Mouse (Mus musculus) urinary bladder, postnatal 14 days (tissue): Measurements from ENCODE around the gene Fmnl2.

Source experiments
- DNase-seq: peaks from one replicate; pipeline ENCODE4 v3.0.0; 2021; ENCODE audit warnings: low spot score

Gene Fmnl2

DNA sequence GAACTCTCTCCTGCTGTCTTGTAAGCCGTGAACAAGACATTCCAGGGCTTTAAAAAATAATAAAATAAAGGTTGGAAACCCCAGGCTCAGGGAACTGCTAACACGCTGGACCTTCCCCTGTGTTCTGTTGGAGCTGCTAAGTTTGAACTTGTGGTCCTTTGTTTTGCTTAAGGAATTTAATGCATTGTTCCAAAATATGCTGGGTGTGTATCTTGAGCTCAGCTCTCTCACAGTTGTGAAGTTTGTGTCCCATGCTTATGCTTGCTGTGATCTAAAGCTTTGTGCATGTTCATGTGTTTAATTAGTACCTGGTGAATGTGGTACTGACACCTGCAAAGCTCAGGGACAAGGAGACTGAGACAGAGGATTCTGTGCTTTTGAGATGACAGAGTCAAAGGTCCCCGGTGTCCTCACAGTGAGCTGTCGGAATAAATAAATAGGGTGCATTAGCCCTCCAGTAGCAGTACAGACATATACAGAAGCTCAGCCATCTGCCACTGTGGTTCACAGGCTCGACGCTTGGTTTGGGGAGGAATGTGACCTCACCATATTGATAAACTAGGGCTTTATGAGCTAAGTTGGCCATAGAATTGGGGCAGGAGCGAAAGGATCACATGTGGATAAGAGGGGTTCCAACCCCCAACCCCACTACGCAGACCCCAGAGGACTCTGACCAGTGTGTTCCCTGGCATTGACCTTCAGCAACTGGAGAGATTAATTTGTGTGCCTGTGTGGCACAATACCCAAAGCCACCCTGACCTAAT lies 100.3 kb downstream of the Fmnl2 start:
- DNase-seq, result no peak

DNA sequence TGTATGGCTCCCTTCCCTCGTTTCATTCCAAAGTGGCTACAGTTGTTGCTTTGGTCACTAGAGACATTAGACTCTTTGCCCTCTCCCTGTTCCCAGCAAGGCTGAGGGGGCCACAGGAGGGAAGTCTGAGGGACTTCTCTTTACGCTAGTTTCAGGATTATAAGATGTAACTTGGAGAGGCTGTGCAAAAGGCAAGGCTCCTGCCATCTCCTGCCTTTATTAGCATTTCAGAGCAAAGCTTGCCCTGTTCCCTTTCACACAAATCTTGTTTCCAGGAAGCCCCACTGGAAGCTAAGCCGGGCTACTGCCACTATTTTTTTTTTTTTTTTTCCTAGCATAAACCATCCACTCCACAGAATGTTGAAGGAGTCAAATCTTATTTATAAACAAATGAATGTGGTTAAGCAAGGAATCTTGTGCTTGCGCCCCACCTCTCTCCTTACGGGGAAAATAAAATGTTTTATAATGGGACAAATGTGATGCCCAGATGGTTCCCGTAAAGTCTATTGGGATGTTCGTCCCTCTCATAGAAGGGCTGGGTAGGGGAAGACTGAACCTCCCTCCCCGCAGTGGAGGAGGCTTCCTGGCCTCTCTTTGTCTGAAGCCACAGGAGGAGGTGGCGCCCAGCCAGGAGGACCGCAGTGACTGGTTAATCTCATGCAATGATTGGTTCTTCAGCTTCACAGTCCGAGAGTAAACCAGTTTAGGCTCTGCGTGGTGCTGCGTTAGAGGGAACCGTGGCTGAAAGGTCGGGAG lies 101.1 kb downstream of the Fmnl2 start:
- peak; percentile 68 for DNase-seq

DNA sequence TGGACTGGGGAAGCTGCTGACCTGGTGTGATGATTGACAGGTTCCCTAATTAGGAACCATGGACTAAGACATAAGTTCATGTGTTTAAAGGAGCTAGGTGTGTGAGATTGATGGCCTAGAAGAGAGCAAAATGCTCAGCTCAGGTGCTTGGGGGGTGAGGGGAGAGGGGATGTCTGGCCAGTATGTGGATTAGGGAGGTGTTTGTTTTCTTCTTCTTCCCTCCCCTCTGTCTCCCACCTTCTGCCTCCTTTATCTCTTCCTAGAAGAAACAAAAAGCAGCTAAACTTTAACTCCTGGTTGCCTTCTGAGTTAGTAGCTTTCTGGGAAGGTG lies 101.6 kb downstream of the Fmnl2 start:
- no peak for DNase-seq

DNA sequence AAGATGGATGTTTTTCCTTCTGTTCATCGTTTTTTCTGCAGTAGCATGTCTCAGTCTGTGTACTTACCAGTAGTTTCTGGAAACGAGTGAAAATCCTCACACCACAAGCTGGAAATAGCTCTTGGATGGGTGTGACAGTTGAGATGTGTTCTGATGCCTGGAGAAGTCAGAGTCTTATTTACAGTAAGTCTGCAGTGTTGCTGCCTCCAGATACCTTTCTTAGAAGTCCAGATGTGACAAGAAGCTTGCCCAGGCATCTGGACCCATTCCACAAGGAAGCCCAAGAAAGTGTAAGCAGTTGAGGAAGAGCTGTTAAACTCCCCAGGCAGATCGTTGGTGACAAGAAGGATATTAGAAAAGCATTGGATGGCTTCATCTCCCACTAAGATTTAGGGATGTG lies 102.3 kb downstream of the Fmnl2 start:
- no peak for DNase-seq

DNA sequence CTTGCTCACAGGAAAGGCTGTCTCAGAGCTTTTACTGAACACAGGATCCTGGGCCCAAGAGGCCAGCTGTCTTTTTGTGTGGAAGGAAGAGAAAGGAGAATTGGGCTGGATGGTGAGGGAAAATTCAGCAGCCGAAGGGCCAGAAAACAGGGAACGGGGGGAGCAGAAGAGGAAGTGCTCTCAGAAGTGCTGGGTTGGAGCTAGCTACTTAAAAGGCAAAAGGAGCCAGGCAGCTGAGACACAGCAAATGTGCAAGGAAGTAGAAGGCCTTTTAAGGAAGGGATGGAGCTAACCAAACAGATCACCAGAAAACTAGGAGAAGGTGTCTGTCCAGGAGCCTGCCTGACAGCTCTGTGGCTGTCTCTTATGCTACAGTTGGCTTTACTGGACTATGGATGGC lies 103.0 kb downstream of the Fmnl2 start:
- DNase-seq, result no peak

DNA sequence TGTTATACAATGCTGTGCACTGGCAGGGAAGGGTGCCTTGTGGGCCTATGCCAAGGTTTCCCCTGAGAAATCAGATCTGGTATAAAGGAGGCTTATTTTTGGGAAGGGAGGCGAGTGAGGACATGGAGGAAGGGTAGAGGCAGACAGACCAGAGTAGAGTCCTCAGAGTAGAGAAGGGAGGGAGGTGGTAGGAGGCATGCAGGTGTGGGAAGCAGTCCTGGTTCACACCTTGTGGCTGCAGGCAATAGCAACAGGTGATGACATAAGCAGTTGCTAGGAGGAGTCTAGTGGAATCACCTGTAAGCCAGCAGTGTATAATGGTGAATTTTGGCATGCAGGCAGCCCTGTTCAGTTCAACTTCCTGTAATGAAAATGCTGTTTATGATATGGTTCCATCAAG lies 105.8 kb downstream of the Fmnl2 start:
- DNase-seq, result no peak

DNA sequence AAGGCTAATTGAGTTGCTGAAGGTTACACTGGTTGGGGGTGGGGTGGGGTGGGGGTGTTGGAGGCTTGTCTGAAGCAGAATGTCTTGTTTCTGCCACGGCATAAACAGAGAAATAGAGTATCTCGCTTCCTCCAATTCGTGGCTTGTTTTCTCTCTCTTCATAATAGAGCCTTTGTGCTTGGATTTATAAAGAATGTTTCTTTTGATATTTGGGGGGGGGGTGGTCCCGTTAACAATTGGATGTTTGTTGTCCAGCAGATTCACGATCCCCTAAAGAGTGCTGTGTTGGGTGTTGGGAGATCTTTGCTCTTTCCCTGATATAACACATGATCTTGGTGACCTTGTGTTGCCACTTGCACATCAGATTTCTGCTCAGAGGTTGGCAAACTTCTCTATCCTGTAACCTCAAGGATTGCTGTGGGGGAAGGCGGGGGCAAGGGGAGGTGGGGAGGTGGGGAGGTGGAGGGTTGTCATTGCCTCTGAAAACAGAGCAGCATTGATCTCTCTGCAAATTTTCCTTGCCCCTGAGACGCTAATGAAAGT lies 106.8 kb downstream of the Fmnl2 start:
- no peak for DNase-seq

DNA sequence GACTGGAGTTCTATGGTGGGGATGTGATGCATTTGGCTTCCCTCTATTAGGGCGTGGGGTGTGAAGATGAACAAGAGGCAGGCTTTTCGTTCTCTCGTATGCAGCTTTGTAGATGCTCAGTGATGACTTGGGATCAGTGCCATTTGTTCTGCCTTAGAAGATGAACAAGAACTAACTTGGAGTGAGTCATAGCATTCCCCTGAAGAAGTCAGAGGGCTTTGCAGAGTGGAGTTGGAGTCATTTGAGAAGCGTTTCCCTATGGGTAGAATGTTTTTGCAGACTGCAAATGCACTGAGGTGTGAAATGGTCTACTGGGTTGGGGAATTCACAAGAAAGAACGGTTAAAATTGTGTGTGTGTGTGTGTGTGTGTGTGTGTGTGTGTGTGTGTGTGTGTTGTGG lies 108.6 kb downstream of the Fmnl2 start:
- no peak for DNase-seq

DNA sequence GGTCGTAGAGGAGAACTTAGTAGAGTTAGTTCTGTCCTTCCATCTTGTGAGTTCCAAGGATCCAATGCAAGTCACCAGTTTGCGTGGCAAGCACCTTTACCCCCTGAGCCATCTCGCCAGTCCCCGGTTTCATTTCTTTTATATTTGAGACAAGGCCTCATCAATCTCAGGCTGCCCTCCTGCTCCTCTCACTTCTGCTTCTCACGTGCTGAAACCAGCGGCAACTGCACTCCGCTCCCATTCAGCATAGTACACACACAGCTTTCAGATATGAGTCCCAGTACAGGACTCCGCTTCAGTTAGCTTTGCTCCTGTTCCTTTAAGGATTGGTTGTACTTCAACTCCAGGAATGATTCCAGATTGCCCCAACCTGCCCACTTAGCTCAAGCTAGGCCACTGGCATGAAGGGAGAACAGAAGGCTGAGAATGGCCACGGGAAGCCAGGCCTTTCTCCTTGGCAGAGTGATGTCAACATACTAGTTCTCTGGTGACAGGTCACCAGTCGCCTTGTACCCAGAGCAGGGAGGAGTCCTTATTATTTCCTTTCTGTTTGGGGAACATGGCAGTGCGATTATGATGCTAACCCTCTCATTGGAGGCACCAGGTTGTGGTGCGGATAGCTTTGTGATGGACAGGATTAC lies 109.3 kb downstream of the Fmnl2 start:
- DNase-seq, result no peak

DNA sequence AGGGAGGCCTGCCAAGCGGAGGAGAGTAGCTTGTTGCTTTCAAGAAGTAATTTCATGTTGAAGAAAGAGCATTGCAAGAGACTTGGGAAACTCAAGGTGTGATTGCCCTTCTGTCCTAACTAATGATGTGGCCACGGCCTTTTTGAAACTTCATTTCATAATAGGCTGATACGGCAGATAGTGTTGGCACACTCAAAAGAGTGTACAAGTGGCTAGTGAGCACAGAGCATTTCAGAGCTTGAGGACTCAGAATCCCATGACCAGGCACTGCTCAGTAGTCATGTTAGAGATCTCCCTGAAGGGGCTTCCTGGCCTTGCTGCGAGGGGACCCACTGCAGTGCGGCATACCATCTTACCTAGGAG lies 109.8 kb downstream of the Fmnl2 start:
- DNase-seq, result no peak

DNA sequence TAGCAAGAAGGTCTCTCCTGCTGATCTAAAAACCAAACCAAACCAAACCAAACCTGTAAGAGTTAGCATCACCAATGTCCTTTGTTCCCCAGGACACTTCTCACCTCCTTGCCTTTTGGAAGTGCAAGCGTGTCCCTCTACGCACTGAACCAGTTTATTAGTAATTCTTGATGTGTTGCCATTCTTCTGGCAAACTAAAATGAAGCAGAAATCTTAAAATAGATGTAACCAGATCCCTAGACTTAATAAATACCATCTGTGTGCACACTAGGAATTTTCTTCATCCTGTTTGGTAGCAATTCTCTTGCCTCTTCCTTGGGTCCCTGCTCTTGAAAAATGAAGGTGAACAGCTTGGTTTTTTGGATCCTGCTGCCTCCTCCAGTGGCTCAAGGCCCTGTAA lies 111.2 kb downstream of the Fmnl2 start:
- DNase-seq, result no peak

DNA sequence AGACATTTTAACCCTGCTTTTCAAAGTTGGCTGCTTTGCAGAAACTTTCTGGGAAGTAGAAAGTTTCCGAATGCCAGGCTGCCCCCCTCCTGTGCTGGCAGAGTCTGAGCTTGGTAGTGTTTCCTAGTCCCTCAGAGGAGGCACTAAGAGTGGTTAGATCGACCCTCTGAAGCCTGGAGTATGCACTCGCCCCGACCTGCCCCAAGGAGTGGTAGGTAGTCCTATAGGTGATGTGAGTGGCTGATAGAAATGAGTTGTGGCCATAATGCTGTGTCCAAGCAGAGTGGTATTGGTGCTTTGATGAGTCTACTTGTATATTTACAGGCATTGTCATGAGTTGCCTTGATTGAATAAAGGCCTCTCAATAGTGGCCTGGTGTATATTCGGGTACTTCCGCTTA lies 116.4 kb downstream of the Fmnl2 start:
- DNase-seq, result no peak

DNA sequence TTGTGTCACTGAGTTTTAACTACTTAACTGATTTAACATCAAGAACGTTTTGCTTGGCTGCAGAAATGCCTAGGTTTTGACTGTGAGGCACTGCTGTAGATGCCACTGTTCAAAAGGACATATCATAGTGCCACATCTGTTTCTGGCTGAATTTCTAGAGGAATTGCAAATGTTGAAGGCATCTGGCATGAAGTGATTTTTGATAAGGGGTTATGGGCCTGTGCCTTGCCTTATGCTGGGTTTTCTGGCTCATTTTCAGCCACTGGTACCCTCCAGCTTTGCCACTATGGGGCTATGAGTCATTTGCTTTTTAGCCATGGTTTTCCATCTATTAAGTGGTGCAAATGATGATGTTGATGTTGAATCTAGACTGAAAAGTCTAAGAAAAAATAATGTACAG lies 117.1 kb downstream of the Fmnl2 start:
- no peak for DNase-seq

DNA sequence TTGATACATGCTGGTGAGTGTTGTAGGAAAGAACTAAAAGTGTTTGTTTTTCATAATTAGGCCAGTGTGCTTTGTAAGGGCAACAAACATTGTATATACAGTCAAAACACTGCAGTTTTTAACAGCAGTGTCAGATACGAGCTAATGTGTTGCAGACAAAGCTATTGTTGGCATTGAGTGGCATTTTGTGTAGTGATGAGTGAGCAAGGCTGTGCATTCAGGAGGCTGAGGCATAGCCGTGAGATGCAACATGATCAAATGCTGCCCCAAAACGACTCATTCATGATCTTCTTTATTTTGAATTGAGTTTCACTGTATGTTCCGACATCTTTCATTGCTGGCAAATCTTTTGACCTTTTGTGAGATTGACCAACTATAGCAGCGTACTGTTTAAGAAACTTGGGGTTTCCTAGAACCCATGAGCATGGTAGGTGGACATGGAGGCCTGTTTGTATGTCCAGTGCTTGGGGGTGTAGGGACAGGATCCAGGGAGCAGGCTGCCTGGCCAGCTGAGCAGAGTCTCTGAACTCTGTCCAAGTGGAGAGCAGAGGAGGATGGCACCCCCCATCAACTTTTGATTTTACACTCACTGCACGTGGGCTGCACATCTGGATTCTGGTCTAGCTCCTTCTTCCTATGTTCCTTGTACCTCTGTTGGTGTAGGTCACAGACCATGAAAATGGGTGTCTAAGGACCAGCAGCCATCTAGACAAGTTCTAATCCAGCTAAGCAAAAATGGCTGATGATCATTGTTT lies 120.4 kb downstream of the Fmnl2 start:
- no peak for DNase-seq

DNA sequence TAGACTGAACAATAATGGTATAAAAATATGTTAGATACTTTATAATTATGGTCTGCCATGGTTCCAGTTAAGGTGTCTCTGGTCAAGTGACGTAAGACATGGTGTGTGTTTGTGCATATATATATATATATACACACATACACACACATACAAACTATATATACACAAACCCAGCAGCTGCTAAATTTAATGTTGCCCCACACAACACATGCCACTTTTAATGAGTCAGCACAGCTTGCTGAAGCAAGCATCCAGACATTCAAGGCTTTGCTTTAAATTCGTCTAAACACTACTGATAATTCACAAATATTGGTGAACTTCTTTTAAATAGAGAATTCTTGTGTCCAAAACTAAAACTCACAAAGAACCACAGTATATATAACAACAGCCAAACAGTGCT lies 121.1 kb downstream of the Fmnl2 start:
- no peak for DNase-seq

DNA sequence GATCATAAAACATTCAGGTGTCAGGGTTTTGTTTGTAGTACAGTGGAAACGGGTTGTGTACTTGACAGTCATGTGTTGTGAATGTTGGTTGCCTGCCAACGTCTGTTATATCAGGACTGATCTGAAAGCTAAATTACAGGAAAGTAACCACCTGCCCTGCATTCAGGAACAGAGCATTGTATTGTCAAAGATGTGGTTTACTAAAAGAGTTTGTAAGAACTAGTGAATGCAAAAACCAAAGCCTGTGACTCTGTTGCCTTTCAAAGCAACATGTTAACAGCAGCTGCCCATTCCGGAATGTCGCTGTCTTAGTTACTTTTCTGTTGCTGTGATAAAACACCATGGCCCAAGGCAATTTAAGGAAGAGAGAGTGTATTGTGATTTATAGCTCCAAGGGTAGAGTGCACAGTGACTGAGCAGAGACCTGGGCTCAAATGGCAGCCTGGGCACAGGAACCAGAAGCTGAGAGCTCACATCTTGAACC lies 121.7 kb downstream of the Fmnl2 start:
- peak; percentile 75 for DNase-seq

DNA sequence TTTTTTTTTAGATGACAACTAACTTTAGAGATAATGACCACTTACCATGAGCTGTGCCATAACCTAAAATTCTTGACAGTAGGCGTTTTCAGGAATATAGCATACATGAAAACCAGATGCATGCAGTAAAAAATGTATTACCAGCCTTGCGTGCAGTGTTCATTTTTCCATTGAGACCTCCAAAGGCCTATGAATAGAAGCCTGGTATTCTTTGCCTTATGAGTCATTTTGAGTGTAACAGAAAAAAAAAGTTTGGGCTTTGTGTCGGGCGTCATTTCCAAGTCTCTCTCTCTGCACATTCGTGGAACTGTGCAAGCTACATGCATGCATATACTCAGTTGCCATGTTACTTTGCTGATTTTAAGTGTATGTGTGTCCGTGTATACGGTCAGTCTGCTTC lies 123.5 kb downstream of the Fmnl2 start:
- no peak for DNase-seq

DNA sequence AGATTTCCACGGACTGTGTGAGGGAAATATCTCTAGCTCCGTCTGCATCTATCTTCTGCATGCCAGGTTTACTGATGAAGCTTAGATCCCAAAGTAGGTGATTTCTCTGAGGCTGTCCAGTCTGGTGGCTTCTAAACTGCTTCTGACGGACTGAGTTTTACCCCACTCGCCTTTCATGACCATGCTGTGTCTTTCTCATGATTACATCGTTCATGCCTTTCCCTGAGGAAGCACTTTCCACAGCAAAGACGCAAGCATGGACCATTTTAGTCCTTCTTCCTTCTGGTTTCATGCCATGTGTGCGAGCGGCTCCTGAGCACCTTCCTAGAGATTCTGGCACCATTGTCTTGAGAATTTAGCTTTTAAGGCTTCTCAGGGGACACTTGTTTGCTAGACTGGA lies 123.9 kb downstream of the Fmnl2 start:
- DNase-seq, result no peak

DNA sequence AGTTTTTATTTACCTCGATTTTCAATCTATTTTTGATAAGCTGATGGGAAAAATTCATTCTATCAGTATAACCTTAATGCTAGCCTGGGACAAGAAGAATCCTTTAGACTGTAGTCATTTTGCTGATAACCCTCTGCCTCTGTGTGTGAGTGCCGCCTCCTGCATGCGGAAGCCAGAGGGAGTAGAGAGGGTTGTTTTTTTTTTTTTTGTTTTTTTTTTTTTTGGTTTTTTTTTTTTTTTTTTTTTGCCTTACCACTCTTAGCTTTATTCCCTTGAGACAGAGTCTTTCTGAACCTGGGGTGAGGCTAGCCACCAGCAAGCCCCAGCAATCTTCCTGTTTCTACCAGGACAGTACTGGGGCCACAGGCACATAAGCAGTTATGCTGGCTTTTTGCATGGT lies 124.8 kb downstream of the Fmnl2 start:
- DNase-seq, result no peak

DNA sequence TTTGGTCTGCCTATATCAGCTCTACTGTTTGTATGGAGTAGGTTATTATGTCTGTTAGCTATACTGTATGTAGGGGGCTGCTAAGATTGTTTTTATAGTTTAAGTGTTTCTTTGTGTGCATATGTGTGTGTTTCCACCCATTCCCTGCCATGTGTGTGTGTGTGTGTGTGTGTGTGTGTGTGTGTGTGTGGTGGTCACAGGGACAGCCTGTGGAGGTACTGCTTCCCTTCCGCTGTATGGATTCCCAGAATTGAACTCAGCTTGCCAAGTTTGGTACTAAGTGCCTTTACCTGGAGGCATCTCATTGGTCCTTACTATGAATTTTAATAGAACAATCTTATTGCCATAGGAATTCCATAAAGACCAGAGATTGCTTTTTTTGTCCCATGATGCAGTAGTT lies 126.9 kb downstream of the Fmnl2 start:
- DNase-seq, result no peak

DNA sequence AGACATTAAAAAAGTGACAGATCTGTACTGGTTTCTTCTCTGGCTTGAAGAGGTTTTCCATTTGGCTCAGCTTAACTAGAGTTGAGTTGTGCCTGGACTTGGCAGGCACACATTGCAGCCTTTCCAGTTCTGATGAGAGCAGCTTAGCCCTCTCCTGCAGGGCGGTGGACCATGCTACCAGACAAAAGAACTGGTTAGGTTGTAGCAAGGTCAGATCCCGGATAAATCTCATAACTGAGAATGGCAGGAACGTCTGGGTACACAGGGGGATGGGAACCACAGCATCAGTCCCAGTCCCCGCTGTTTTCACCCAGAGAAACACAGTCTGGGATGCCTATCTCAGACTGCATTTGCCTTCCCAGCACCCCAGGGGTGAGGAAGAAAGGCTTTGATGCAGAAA lies 127.5 kb downstream of the Fmnl2 start:
- DNase-seq, result no peak

DNA sequence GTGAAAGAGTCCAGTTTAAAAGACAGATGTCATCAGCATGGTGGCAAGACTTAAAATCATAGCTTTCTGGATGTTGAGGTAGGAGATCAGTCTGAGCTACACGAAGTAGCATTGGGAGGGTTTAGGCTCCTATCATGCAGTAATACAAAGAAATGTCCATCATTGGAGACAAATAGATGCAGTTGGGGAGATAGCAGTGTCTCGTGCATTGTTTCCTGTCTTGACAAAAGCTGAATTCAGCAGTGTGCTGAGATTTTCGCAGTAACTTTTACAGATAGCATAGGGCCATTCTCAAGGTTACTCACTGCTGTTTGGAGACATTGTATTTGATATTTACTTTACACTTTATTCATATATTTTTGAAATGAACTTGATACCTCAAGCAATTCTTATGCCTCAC lies 128.7 kb downstream of the Fmnl2 start:
- DNase-seq, result no peak
